Mouse (Mus musculus): ENCODE data around the gene Polr2c. TPM values are rescaled to one million over a fixed set of nuclear protein-coding genes. Genes with fewer than 3 reads are reported as not detected.
A peak's percentile ranks its signal among the peaks of the same experiment; 100 is the strongest.

Polr2c gene
- total RNA-seq, 1 experiment from 2014 or later, result 49.4 TPM

DNA sequence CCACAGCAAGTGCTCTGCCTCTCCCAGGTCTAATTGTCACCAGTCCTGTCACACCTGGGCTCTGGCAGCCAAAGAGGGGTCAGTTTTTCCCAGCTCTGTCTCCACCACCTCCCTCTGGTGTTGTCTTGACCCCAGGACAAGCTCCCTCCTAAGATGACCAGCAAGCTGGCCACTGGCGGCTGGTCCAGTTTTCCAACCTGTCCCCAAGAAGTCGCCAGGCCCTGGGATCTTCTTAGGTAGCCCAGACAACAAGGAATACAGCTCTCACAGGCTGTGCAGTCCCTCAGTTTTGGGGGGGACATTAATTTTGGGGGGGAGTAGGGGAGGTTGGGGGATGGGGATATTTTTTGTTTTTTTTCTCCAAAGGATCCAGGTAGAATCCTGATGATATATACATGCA, 15.3 kb downstream of the Polr2c start:
- ATAC-seq (replicated peaks; ENCODE audit: insufficient number of reproducible peaks, low FRiP score, low TSS enrichment, poor library complexity, severe bottlenecking), result no peak

DNA sequence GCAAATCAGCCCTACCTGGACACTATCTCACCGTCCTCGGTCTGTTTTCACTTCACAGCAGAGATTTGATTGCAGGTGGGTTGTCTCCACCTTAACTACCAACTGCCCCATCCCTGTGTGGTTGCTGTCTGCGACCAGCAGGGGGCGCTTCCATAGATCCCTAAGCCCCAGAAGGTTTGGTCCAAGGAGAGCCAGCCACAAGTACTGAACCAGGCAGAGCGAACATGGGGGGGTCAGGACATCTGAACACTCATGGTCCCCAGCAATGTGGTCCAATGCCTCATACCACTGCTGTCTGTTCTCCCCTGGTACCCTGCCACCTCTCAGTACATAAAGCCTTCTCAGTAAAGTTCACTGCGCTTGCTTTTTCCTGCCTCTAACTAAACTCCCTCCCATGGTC, 17.1 kb downstream of the Polr2c start:
- peak; percentile 42 for ATAC-seq (replicated peaks; ENCODE audit: insufficient number of reproducible peaks, low FRiP score, low TSS enrichment, poor library complexity, severe bottlenecking)

DNA sequence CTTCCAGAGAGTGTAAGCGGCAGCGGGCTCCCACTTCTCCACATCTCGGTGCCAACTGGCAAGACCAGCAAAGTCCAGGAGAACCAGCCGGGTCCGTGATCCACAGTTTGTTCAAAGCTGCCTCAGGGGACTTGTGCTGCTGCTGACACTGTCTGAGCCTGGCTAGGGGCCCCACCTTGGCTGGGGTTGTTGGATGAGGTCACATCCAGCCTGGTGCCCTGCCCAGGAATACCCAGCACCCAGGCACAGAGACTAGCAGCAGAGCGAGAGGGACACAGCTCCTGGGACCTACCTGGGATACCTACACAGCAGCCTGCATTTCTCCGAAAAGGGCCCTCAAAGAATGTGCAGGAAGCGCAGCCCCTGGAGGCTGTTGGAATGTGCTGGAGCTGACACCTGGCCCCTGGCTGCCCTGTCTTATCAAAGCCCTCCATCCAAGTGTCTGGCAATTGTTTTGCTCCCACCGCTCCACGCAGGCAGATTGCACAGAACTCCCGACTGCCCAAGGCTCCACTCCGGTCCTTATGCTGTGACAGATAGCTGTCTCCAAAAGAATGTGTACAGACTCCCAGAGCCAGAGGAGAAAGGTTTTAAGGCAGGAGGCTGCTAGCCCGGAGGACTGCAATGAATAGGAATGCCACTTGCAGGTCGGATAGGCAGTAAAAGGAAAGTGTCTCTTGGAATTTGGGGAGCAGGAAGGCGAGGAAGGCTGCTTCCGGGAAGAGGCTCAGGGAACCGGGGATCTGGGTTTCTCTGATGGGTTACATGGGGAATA, 18.0 kb downstream of the Polr2c start:
- no peak for ATAC-seq (replicated peaks; ENCODE audit: insufficient number of reproducible peaks, low FRiP score, low TSS enrichment, poor library complexity, severe bottlenecking)

GRCm38 (mm10) chr8:94875871-94876150, 18.6 kb downstream of the Polr2c start:
- ATAC-seq (replicated peaks; ENCODE audit: insufficient number of reproducible peaks, low FRiP score, low TSS enrichment, poor library complexity, severe bottlenecking), result no peak

- peak; percentile 41 for ATAC-seq (replicated peaks; ENCODE audit: insufficient number of reproducible peaks, low FRiP score, low TSS enrichment, poor library complexity, severe bottlenecking)
These were observed 19.0 kb downstream of the Polr2c start, which contains the start of gene Dok4 for GRCm38 (mm10) chr8:94876197-94876730. Gene Dok4 (minus strand): TSS chr8:94876330.

DNA sequence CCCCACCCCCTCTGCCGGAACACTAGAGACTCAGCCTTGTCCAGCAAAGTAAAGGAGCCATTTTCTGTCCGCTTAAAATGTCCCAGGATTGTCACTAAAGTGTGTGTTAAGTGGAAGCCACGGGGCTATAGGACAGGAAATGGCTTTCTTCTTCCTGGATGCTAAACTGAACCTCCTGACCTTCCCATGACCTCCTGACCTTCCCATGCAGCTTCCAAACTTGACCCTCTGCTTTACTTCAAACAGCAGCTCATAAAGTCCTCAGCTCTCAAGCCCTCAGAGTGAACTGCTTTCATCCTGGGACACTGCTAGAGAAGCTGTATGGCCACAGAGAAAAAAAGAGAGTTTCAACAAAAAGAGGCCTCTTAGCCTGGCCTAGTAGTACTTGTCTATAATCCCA, 19.6 kb downstream of the Polr2c start:
- ATAC-seq (replicated peaks; ENCODE audit: insufficient number of reproducible peaks, low FRiP score, low TSS enrichment, poor library complexity, severe bottlenecking), result no peak

GRCm38 (mm10) chr8:94880742-94881141, 23.5 kb downstream of the Polr2c start:
- no peak for ATAC-seq (replicated peaks; ENCODE audit: insufficient number of reproducible peaks, low FRiP score, low TSS enrichment, poor library complexity, severe bottlenecking)

DNA sequence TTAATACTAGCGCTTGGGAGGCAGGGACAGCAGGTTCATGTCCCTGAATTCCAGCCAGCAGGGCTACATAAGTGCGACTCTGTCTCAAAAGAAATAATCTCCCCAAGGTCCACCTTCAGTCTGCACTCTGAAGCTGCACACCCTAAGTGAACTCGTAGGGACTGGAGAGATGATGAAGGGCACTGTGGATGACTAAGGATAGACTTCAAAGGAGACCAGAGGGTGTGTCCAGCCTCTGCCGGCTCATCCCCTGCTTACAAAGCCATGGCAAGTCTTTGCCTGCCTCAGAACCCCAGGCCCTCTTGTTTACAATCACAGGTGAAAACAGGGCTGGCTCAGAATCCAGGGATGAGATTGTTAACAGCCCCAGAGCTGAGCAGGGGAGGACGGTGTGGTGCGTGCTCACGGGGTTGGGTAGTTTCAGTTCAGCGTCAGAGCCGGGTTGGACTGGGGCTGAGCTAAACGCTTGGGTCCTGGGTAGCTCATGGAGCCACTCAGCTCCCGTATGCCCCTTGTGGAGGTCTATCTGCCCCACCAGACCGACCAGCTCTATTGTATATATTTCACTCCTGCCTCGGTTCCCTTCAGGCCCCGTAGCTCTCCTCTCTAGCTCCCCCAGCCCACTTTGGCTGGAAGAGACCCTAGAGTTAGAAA, 31.3 kb downstream of the Polr2c start:
- ATAC-seq (replicated peaks; ENCODE audit: insufficient number of reproducible peaks, low FRiP score, low TSS enrichment, poor library complexity, severe bottlenecking), result no peak

- no peak for ATAC-seq (replicated peaks; ENCODE audit: insufficient number of reproducible peaks, low FRiP score, low TSS enrichment, poor library complexity, severe bottlenecking)
These were observed 35.7 kb downstream of the Polr2c start for GRCm38 (mm10) chr8:94892917-94893316.

DNA sequence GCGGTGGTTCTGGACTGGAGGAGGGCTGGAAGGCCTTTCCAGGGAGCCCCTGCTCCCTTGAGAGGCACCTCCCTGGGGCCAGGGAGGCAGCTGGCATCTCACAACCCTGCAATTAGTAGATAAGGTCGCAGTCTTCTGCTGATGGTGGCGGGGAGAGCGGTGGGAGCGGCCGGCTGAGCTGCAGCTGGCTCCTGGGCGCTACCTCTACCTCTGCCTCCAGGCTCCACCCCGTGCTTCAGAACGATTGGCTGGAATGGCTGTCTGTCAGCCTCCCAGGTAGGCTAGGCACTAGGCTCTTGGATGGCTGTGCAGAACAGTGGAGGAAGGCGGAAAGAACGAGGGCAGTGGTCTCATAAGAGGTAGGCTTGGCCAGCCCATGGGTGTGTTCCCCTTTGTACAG, 42.0 kb downstream of the Polr2c start:
- ATAC-seq (replicated peaks; ENCODE audit: insufficient number of reproducible peaks, low FRiP score, low TSS enrichment, poor library complexity, severe bottlenecking), result no peak

DNA sequence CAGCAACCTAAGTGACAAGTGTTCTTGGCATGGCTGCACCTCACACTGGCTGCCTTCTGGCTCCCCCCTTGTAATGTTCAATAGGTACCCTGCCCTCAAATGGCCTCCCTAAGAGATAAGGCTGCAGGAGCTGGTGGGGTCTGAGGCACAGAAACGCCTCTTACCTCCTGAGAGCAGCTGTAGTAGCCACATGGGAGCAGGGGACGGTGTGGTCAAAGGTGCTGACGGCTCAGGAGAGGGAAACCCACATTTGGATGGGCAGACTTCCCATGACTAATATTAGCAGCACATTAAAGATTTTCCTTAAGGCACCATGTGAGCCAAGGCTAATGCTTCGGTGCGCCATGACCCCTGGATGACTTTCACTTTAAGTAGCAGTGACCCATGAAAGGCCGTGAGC, 43.4 kb downstream of the Polr2c start:
- no peak for ATAC-seq (replicated peaks; ENCODE audit: insufficient number of reproducible peaks, low FRiP score, low TSS enrichment, poor library complexity, severe bottlenecking)

- ATAC-seq (replicated peaks; ENCODE audit: insufficient number of reproducible peaks, low FRiP score, low TSS enrichment, poor library complexity, severe bottlenecking), result no peak
These were observed 43.8 kb downstream of the Polr2c start for GRCm38 (mm10) chr8:94901031-94901430.

- ATAC-seq (replicated peaks; ENCODE audit: insufficient number of reproducible peaks, low FRiP score, low TSS enrichment, poor library complexity, severe bottlenecking), result no peak
These were observed 46.5 kb downstream of the Polr2c start for GRCm38 (mm10) chr8:94903709-94904108.

DNA sequence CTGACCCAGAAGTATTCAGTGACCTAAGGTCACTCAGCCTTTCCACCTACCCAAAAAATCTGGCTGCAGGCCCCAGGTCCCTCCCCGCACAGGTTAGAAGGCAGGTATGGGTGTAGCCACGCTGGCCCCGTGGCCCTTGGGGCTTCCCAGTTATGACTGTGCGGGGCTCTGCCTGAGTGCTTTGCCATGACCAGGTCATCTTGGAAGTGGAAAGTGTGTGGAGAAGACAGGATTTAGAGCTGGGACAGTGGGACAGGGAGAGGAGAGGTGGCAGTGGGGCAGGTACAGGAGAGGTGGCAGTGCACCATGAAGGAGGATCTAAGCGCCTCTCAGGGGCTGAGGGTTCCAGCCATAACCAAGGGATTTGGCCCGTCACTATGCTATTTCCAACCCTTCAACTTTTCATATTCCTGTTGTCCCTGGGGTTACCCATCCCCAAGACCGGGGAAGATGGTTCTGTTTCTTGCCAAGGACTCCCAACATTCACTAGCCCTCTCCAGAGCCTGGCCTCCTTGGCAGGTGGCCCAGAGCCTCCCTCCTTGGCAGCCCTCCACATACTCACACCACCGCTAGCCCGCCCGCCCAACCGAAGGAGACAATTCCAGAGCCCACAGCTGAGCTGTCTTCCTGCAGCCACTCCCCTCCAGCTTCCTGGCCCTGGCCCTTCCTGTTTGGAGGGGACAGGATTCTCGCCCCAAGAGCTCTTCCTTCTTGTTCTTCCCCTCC, 47.4 kb downstream of the Polr2c start:
- no peak for ATAC-seq (replicated peaks; ENCODE audit: insufficient number of reproducible peaks, low FRiP score, low TSS enrichment, poor library complexity, severe bottlenecking)

- ATAC-seq (replicated peaks; ENCODE audit: insufficient number of reproducible peaks, low FRiP score, low TSS enrichment, poor library complexity, severe bottlenecking), result no peak
These were observed 50.5 kb downstream of the Polr2c start for GRCm38 (mm10) chr8:94907591-94908300.

DNA sequence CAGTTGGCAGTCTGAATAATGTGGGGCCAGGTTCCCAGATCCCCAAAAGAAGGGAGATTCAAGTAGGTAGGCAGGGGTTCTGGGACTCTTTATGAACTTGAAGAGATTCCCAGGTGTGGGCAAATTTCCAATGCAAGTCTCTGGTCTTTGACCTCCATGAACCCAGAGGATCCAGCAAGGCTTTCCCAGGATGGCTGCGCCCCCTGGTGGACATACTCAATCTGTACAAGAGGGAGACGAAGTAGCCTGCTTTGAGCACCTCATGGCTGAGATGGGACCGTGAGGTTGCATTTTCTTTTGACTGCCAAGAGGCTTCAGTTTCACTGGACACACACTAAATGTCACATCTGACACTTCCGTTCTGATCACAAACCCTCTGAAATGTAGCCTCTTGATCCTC, 51.6 kb downstream of the Polr2c start:
- ATAC-seq (replicated peaks; ENCODE audit: insufficient number of reproducible peaks, low FRiP score, low TSS enrichment, poor library complexity, severe bottlenecking), result no peak; the same call in 1 of the 2 replicates

DNA sequence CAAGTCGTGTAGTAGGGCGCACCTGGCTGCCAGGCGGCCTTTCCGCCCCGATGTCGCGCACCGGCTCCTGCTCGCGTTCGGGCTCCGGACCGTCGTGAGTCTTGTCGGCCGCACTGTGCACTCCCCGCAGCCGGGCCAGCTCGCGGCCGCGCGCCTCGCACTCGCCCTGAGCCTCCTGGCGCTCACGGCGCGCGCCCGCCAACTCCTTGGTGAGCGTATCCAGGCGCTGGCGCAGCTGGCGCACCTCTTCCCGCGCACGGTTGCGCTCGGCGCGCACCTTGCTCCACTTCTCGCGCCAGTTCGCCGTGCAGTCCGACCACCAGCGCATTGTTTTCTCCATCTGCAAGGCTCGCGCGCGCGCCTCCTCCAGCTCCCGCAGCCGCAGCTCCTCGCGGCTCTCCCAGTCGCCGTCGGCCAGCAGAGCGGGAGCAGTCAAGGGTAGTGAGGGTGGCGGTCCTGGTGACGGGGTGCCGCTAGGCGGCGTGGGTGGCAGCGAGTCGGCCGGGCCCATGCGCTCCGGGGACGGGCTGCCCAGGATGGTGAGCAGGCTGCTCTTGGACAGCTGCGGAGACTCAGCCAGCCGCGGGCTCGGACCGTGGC, 55.9 kb downstream of the Polr2c start:
- no peak for ATAC-seq (replicated peaks; ENCODE audit: insufficient number of reproducible peaks, low FRiP score, low TSS enrichment, poor library complexity, severe bottlenecking)

- ATAC-seq (replicated peaks; ENCODE audit: insufficient number of reproducible peaks, low FRiP score, low TSS enrichment, poor library complexity, severe bottlenecking), result no peak
These were observed 57.0 kb downstream of the Polr2c start for GRCm38 (mm10) chr8:94914256-94914655.

- ATAC-seq (replicated peaks; ENCODE audit: insufficient number of reproducible peaks, low FRiP score, low TSS enrichment, poor library complexity, severe bottlenecking), result no peak
These were observed 57.5 kb downstream of the Polr2c start for GRCm38 (mm10) chr8:94914701-94915101.
